Mouse (Mus musculus): ENCODE measurements at regions not wholly inside any gene's neighbourhood (a gene's known extent, or its start where the extent isn't known, plus 50 kb on each side); places are given as distances from the start of the nearest gene placed in this dataset.

GRCm38 (mm10) chr8:92064971-92065370 is 263.1 kb upstream of the Irx3 start:
- Histone ChIP-seq H3K9me3 (ENCODE audit: low read length) (no peaks in the 10 kb centered on the region), H3K4me1 (replicated peaks; ENCODE audit: low read depth, low read length) (peaks cover 59% of the 10 kb centered on the region), H3K4me3 (replicated peaks; ENCODE audit: low read length) (no peak overlapping the region), H3K27me3 (ENCODE audit: insufficient read depth, low read length) (peaks cover 9% of the 10 kb centered on the region; the same call in 1 of the 2 replicates), H3K36me3 (ENCODE audit: insufficient read depth, low read length) (no peaks in the 10 kb centered on the region)
- TF ChIP-seq POU5F1 (IDR thresholded peaks at IDR 0.05; ENCODE audit: borderline replicate concordance, low read length) (no peak), NANOG (IDR thresholded peaks at IDR 0.05; ENCODE audit: borderline replicate concordance, low read length) (no peak), CTCF (conservative IDR thresholded peaks at IDR 0.05; ENCODE audit: low read length) (no peak)

DNA sequence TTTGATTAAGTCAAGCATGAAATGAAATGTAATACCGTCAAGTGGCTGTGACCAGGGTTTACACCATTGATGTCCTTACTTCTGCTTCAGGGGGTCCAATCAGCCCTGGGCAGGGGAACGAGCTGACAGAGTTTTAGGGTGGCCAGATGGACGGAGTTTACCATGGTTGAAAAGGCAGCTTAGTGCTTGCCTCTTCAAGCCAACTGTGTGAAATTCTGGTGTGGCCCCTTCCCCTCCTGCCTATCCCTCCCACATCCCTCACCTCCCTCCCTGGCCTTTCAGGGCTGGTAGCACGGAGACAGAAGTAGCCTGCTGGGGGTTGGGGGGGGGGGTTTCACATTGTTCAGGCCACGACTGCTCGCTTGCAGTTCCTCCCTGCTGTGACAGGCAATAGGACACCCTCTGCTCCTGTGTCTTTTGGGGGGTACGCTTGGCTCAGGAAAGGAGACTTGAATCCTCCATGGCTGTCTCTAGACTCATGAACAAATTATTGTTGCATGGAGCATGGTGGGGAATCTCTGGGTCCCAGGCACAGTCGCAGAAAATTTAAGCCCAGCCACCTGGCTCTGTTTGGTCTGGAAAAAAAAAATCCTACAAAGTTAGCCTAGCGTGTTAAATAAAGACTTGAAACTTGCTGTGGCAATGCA is 262.4 kb upstream of the Irx3 start:
- Histone ChIP-seq H3K27me3 (ENCODE audit: insufficient read depth, low read length) (peaks cover 9% of the 10 kb centered on the region; the same call in 1 of the 2 replicates), H3K4me1 (replicated peaks; ENCODE audit: low read depth, low read length) (peaks cover 53% of the 10 kb centered on the region), H3K4me3 (replicated peaks; ENCODE audit: low read length) (no peak overlapping the region), H3K36me3 (ENCODE audit: insufficient read depth, low read length) (no peaks in the 10 kb centered on the region), H3K9me3 (ENCODE audit: low read length) (no peaks in the 10 kb centered on the region)
- TF ChIP-seq NANOG (IDR thresholded peaks at IDR 0.05; ENCODE audit: borderline replicate concordance, low read length) (no peak), CTCF (conservative IDR thresholded peaks at IDR 0.05; ENCODE audit: low read length) (no peak), POU5F1 (IDR thresholded peaks at IDR 0.05; ENCODE audit: borderline replicate concordance, low read length) (no peak)

DNA sequence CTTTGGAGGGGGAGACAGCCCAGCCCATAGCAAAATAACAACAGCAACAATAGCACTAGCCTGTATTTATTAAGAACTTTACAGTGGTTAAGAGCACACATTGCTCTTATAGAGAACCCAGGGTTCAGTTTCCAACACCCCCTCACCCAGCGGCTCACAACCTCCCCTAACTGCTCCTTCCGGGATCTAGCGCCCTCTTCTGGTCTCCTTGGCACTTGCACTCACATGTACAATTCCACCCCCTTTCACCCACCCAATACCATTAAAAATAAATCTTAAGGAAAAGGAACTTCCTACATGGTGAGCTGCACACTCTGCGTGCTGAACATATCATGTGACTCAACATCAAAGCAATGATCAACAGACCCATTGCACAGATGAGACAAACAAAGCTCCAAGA is 261.5 kb upstream of the Irx3 start:
- Histone ChIP-seq H3K9me3 (ENCODE audit: low read length) (no peaks in the 10 kb centered on the region), H3K27me3 (ENCODE audit: insufficient read depth, low read length) (peaks cover 11% of the 10 kb centered on the region; the same call in 1 of the 2 replicates), H3K4me3 (replicated peaks; ENCODE audit: low read length) (no peak overlapping the region), H3K36me3 (ENCODE audit: insufficient read depth, low read length) (no peaks in the 10 kb centered on the region), H3K4me1 (replicated peaks; ENCODE audit: low read depth, low read length) (peaks cover 43% of the 10 kb centered on the region)
- TF ChIP-seq NANOG (IDR thresholded peaks at IDR 0.05; ENCODE audit: borderline replicate concordance, low read length) (no peak), POU5F1 (IDR thresholded peaks at IDR 0.05; ENCODE audit: borderline replicate concordance, low read length) (no peak), CTCF (conservative IDR thresholded peaks at IDR 0.05; ENCODE audit: low read length) (peak; percentile 56)

GRCm38 (mm10) chr8:92059471-92059870 is 257.6 kb upstream of the Irx3 start:
- Histone ChIP-seq H3K36me3 (ENCODE audit: insufficient read depth, low read length) (no peaks in the 10 kb centered on the region), H3K4me3 (replicated peaks; ENCODE audit: low read length) (no peak overlapping the region), H3K4me1 (replicated peaks; ENCODE audit: low read depth, low read length) (peaks cover 10% of the 10 kb centered on the region), H3K9me3 (ENCODE audit: low read length) (peaks cover 10% of the 10 kb centered on the region), H3K27me3 (ENCODE audit: insufficient read depth, low read length) (peaks cover 10% of the 10 kb centered on the region; the same call in 1 of the 2 replicates)
- TF ChIP-seq POU5F1 (IDR thresholded peaks at IDR 0.05; ENCODE audit: borderline replicate concordance, low read length) = no peak
- TF ChIP-seq NANOG (IDR thresholded peaks at IDR 0.05; ENCODE audit: borderline replicate concordance, low read length) = no peak
- no peak for TF ChIP-seq CTCF (conservative IDR thresholded peaks at IDR 0.05; ENCODE audit: low read length)

GRCm38 (mm10) chr8:92058953-92059352 is 257.1 kb upstream of the Irx3 start:
- Histone ChIP-seq H3K27me3 (ENCODE audit: insufficient read depth, low read length) (peaks cover 10% of the 10 kb centered on the region; the same call in 1 of the 2 replicates), H3K4me1 (replicated peaks; ENCODE audit: low read depth, low read length) (peaks cover 5% of the 10 kb centered on the region), H3K9me3 (ENCODE audit: low read length) (peaks cover 15% of the 10 kb centered on the region), H3K4me3 (replicated peaks; ENCODE audit: low read length) (no peak overlapping the region), H3K36me3 (ENCODE audit: insufficient read depth, low read length) (no peaks in the 10 kb centered on the region)
- TF ChIP-seq NANOG (IDR thresholded peaks at IDR 0.05; ENCODE audit: borderline replicate concordance, low read length) = no peak
- no peak for TF ChIP-seq POU5F1 (IDR thresholded peaks at IDR 0.05; ENCODE audit: borderline replicate concordance, low read length)
- no peak for TF ChIP-seq CTCF (conservative IDR thresholded peaks at IDR 0.05; ENCODE audit: low read length)

DNA sequence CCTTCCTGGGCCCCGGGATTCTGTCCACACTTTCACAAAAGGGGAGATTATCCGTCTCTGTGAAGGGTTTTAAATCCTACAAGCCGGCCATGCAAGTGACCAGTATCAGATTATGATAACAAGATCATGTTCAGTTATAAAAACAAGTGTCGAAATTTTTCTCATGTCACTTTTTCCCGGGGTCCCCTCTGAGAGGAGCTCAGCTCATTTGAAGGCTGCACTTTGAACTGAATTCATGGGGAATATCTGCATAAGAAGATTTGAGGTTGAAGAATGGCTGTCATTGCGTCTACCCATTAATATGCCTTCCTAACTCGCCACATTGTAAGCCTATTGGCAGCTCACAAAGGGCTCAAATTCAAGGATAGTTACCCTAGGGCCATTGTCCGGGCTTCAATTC is 256.0 kb upstream of the Irx3 start:
- H3K4me3 ChIP-seq (replicated peaks; ENCODE audit: low read length) = no peak overlapping the region
- H3K36me3 ChIP-seq (ENCODE audit: insufficient read depth, low read length) = no peaks in the 10 kb centered on the region
- TF ChIP-seq NANOG (IDR thresholded peaks at IDR 0.05; ENCODE audit: borderline replicate concordance, low read length) = no peak
- no peak for TF ChIP-seq POU5F1 (IDR thresholded peaks at IDR 0.05; ENCODE audit: borderline replicate concordance, low read length)
- peaks cover 26% of the 10 kb centered on the region for H3K9me3 ChIP-seq (ENCODE audit: low read length)
- H3K27me3 ChIP-seq (ENCODE audit: insufficient read depth, low read length) = peaks cover 6% of the 10 kb centered on the region; the same call in 1 of the 2 replicates
- no peaks in the 10 kb centered on the region for H3K4me1 ChIP-seq (replicated peaks; ENCODE audit: low read depth, low read length)

- no peak overlapping the region for H3K4me3 ChIP-seq (replicated peaks; ENCODE audit: low read length)
- no peaks in the 10 kb centered on the region for H3K4me1 ChIP-seq (replicated peaks; ENCODE audit: low read depth, low read length)
- no peak for TF ChIP-seq CTCF (conservative IDR thresholded peaks at IDR 0.05; ENCODE audit: low read length)
- no peak for TF ChIP-seq POU5F1 (IDR thresholded peaks at IDR 0.05; ENCODE audit: borderline replicate concordance, low read length)
- no peak for TF ChIP-seq NANOG (IDR thresholded peaks at IDR 0.05; ENCODE audit: borderline replicate concordance, low read length)
Observed at GRCm38 (mm10) chr8:92055590-92055989, 253.7 kb upstream of the Irx3 start.

DNA sequence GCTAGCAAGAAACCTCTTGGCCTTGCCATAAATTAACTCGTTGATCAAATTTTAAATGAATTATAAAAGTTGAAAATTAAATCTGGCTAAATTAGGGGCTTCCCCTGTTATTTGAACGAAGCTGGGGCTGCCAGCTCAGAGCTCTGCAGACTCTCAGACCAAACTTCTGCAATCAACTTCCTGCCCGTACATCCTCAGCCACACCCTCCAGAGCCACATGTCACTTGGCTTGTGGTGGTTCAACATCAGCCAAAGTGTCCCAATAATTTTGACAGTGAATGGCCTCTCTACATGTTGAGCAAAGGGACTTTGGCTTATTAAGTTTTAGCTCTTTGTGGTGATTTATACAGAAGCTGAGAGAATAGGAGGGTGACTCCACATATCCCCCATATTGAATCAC is 242.8 kb upstream of the Irx3 start:
- no peaks in the 10 kb centered on the region for H3K27me3 ChIP-seq (ENCODE audit: insufficient read depth, low read length)
- H3K4me1 ChIP-seq (replicated peaks; ENCODE audit: low read depth, low read length) = peaks cover 6% of the 10 kb centered on the region; the same call in 1 of the 2 replicates
- no peaks in the 10 kb centered on the region for H3K36me3 ChIP-seq (ENCODE audit: insufficient read depth, low read length)
- H3K9me3 ChIP-seq (ENCODE audit: low read length) = peaks cover 98% of the 10 kb centered on the region
- no peak overlapping the region for H3K4me3 ChIP-seq (replicated peaks; ENCODE audit: low read length)
- TF ChIP-seq POU5F1 (IDR thresholded peaks at IDR 0.05; ENCODE audit: borderline replicate concordance, low read length) = no peak
- no peak for TF ChIP-seq NANOG (IDR thresholded peaks at IDR 0.05; ENCODE audit: borderline replicate concordance, low read length)
- no peak for TF ChIP-seq CTCF (conservative IDR thresholded peaks at IDR 0.05; ENCODE audit: low read length)

More at GRCm38 (mm10) chr8:92055590-92055989, 253.7 kb upstream of the Irx3 start:
- Histone ChIP-seq H3K9me3 (ENCODE audit: low read length) (peaks cover 48% of the 10 kb centered on the region), H3K36me3 (ENCODE audit: insufficient read depth, low read length) (no peaks in the 10 kb centered on the region), H3K27me3 (ENCODE audit: insufficient read depth, low read length) (0 out of 2 replicates have a peak, but pooled peaks cover 6% of the 10 kb centered on the region)

All from E14TG2a.4 (cell line).